Comparison of ENCODE assay signal across 19 mouse cellular contexts in the genomic region with DNA sequence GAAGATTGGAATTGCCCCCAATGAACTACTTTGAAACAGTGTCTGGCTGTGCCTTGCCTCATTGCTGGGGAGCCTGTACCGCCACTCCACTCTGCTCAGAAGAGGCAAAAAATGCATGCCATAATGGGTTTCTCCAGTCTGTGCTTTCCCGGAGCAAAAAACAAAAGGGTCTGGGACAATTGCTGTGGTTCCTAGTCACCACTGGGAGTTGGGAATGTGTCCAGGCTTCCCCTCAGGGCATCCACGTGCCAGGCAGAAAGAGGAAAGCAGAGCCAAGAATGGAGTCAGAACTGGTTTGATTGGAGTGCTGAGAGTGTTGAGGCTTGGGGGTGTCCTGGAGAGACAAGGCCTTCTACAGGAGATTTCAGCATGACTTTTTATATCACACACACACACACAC.
"Had no signal": no experiment of that assay in that cellular context is flagged by ENCODE, and none has a peak within 500 bp of the region (broad histone marks: within the 10 kb centered on the region; RNA-seq: fewer than 3 reads in every experiment).

No protein-coding gene starts in this region.

- H3K9me3 ChIP-seq: limb, embryonic 10.5 days; limb, embryonic 13.5 days had no signal

- DNase-seq: kidney, adult 9 months; kidney, postnatal 14 days; kidney, postnatal 4 days; layer of hippocampus, adult 9-11 months; layer of hippocampus, postnatal 36 days; liver; liver, embryonic 13.5 days; lung, adult 2 months; lung, postnatal 14 days; lung, postnatal 4 days; midbrain, embryonic 14.5 days; thymus, adult 18-20 months; thymus, postnatal 14 days; thymus, postnatal 4 days had no signal

- H3K4me1 ChIP-seq: limb, embryonic 10.5 days; limb, embryonic 13.5 days; liver, embryonic 13.5 days had no signal

- H3K4me2 ChIP-seq: limb, embryonic 13.5 days; liver, embryonic 13.5 days; midbrain, embryonic 11.5 days had no signal

- H3K4me3 ChIP-seq: layer of hippocampus, adult 2 months; left cerebral cortex, adult 2 months; limb, embryonic 10.5 days; limb, embryonic 13.5 days; liver, embryonic 13.5 days had no signal

- H3K27me3 ChIP-seq: limb, embryonic 13.5 days; liver, embryonic 13.5 days had no signal

- H3K36me3 ChIP-seq: limb, embryonic 10.5 days; limb, embryonic 13.5 days; liver, embryonic 13.5 days had no signal

- H3K27ac ChIP-seq: layer of hippocampus, adult 2 months; left cerebral cortex, adult 2 months; limb, embryonic 10.5 days; limb, embryonic 13.5 days; liver, embryonic 13.5 days had no signal

- H3K9ac ChIP-seq: limb, embryonic 13.5 days; liver, embryonic 13.5 days had no signal
